Mouse (Mus musculus) embryo, embryonic 11.5 days (tissue): ENCODE data around the gene Smpd1.
A peak's percentile ranks its signal among the peaks of the same experiment; 100 is the strongest.

Experiments
- DNase-seq: peaks from one replicate; pipeline ENCODE4 v3.0.0-alpha.2; 2012; ENCODE audit warnings: low read depth, low spot score

Gene Smpd1

GRCm38 (mm10) chr7:105562317-105562716 lies 8.2 kb downstream of the Smpd1 start:
- DNase-seq: no peak

- no peak for DNase-seq
These were observed 9.2 kb downstream of the Smpd1 start for GRCm38 (mm10) chr7:105563367-105563766.

GRCm38 (mm10) chr7:105565071-105565836 lies 11.1 kb downstream of the Smpd1 start:
- no peak for DNase-seq

GRCm38 (mm10) chr7:105568583-105568982 lies 14.4 kb downstream of the Smpd1 start:
- DNase-seq: no peak

GRCm38 (mm10) chr7:105568988-105569471 lies 14.9 kb downstream of the Smpd1 start:
- peak; percentile 23 for DNase-seq

GRCm38 (mm10) chr7:105569512-105570496 lies 15.6 kb downstream of the Smpd1 start:
- no peak for DNase-seq

- no peak for DNase-seq
These were observed 16.6 kb downstream of the Smpd1 start for GRCm38 (mm10) chr7:105570756-105571155.

- DNase-seq: no peak
These were observed 18.8 kb downstream of the Smpd1 start for GRCm38 (mm10) chr7:105572949-105573348.

- no peak for DNase-seq
These were observed 20.4 kb downstream of the Smpd1 start for GRCm38 (mm10) chr7:105574537-105574936.

GRCm38 (mm10) chr7:105576166-105576748 lies 22.1 kb downstream of the Smpd1 start:
- no peak for DNase-seq

GRCm38 (mm10) chr7:105577377-105577871 lies 23.3 kb downstream of the Smpd1 start:
- DNase-seq: no peak

GRCm38 (mm10) chr7:105578481-105578880 lies 24.3 kb downstream of the Smpd1 start:
- no peak for DNase-seq

- no peak for DNase-seq
These were observed 26.5 kb downstream of the Smpd1 start for GRCm38 (mm10) chr7:105580627-105581089.

- peak; percentile 71 for DNase-seq
These were observed 27.0 kb downstream of the Smpd1 start, which contains the start of gene Apbb1 for GRCm38 (mm10) chr7:105581094-105581703. Apbb1 (minus strand) TSS chr7:105581653.

- no peak for DNase-seq
These were observed 27.8 kb downstream of the Smpd1 start for GRCm38 (mm10) chr7:105581959-105582358.

GRCm38 (mm10) chr7:105588325-105588912 lies 34.3 kb downstream of the Smpd1 start:
- DNase-seq: no peak

GRCm38 (mm10) chr7:105590097-105590496 lies 35.9 kb downstream of the Smpd1 start:
- no peak for DNase-seq

GRCm38 (mm10) chr7:105602860-105603623 lies 48.9 kb downstream of the Smpd1 start:
- peak; percentile 36 for DNase-seq
